Mouse (Mus musculus) CH12F3 (cell line): Measurements from ENCODE around the gene Raf1.
"Not testable (repeated sequence)": the region's sequence is repeated elsewhere in the genome, so short reads cannot be mapped to it uniquely, and the experiment has no call there.

Source experiments
- in situ Hi-C: fragments of 300-500 bp; cut with MboI; formaldehyde crosslinking; loops from 2 replicates; pipeline ENCODE4 v1.14.3; 2020; ENCODE audit warnings: low sequenced_read_pairs

The Raf1 gene

GRCm38 (mm10) chr6:115684271-115684670 is 7.8 kb upstream of the Raf1 start:
- in situ Hi-C loops = no loop called here

GRCm38 (mm10) chr6:115681066-115681465 is 4.6 kb upstream of the Raf1 start:
- in situ Hi-C loops = no loop called here

DNA sequence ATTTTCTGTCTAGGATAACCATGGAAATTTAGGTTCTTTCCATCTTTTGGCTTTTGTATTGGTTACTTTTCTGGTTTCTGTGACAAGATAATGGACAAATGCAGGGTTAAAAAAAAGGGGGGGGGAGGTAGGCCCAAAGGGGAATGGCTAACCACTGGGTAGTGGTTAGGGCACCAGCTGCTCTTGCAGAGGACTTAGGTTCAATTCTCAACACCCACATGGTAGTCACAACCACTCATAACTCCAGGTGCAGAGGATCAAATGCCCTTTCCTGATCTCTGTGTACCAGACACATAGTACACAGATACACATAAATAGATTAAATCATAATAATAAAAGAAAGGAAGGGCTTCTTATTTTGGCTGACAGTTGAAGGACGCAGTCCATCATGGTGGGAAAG is 1.6 kb upstream of the Raf1 start:
- in situ Hi-C loops = no loop called here

DNA sequence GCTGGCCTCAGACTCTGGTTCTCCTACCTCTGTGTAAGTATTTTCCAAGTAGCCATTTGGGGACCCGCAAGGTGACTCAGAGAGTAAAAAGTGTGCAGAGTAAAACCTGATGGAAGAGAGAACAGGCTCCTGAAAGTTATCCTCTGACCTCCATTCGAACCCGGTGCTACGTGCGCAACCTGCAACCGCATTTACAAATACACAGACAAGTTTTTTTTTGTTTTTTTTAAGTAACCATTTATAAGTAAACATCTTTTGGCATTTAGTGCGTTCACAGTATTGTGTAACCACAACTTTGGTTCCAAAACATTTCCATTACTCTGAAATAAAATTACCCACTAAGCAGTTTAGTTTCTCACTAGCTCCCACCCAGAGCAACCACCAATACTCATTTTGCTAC is 1.0 kb upstream of the Raf1 start:
- in situ Hi-C loops = no loop called here

- in situ Hi-C loops = no loop called here
Measured at GRCm38 (mm10) chr6:115675508-115676336, 713 bp downstream of the Raf1 start.

GRCm38 (mm10) chr6:115675166-115675507 is 1.3 kb downstream of the Raf1 start:
- in situ Hi-C loops = no loop called here

DNA sequence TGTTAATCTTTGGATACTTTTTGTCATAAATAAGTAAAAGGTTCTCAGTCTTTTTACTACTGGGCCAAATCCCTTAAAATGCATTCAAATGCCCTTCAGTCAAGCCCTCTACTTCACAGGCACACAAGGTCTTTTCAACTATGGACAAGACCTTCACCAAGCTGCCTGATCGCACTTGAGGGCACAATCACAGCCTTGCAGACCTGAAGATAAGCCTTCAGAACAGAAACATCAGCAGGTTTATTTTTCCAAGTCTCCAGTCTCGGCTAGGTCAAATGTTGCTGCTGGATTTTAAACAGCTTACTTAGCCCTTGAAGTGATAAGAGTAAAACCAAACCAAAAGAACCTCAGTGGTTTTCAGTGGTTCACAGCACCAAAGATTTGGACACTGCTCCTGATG is 2.1 kb downstream of the Raf1 start:
- in situ Hi-C loops = no loop called here

- in situ Hi-C loops = no loop called here
Measured at GRCm38 (mm10) chr6:115672700-115673099, 3.7 kb downstream of the Raf1 start.

DNA sequence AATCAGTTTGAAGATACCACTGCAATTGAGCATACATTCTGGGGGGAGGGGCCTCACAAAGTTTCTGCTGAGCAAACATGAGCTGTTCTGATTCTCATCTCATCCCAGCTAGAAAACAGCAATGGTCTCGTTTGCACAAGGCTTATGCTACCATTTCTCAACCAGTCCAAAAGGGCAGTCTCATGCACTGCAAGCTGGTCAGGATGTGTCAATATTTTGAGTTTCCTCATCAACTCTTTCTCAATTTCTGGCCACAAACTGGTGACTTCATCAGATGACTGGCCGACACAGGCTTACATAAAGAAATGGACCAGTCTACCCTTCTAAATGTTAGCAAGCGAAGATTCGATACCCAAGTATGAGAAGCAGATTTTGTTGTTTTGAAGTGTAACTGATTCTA is 9.8 kb downstream of the Raf1 start:
- in situ Hi-C loops = no loop called here

DNA sequence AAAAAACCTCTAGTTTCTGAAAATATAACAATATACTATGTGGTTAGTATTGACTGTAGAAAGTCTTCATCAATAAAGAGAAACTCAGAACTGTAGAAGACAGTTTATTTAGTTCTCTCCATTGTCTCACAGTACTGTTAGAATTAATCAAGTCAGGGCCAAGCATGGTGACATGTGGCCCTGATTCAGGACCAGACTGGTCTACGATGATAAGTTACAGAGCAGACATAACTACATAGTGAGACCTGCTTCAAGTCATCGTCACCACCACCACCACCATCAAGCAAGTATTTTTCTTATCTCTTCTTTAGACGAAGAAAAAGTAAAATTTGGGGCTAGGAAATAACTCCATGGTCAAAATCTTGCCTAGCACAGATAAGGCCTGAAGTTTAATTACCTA is 12.2 kb downstream of the Raf1 start:
- in situ Hi-C loops = no loop called here

- in situ Hi-C loops = no loop called here
Measured at GRCm38 (mm10) chr6:115658802-115659201, 17.6 kb downstream of the Raf1 start.

DNA sequence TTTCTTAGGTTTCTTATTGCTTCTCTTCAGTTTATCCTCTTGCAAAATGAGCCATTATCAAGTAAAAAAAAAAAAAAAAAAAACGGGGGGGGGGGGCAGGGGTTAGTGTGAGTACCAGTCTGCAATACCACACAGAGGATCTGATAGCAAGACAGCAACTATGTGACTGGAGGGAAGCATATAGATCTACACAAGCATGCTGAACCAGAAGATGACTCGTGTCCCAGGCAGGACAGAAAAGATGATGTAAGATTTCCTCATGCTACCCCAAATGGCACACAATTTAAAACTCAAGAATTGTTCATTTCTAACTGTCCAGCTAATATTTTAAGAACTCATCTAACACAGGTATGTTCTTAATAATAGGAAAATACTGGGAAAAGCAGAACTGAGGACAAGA is 22.5 kb downstream of the Raf1 start:
- in situ Hi-C loops = no loop called here

- in situ Hi-C loops = no loop called here
Measured at GRCm38 (mm10) chr6:115651719-115652118, 24.7 kb downstream of the Raf1 start.

GRCm38 (mm10) chr6:115650476-115651427 is 25.7 kb downstream of the Raf1 start:
- in situ Hi-C loops = no loop called here

DNA sequence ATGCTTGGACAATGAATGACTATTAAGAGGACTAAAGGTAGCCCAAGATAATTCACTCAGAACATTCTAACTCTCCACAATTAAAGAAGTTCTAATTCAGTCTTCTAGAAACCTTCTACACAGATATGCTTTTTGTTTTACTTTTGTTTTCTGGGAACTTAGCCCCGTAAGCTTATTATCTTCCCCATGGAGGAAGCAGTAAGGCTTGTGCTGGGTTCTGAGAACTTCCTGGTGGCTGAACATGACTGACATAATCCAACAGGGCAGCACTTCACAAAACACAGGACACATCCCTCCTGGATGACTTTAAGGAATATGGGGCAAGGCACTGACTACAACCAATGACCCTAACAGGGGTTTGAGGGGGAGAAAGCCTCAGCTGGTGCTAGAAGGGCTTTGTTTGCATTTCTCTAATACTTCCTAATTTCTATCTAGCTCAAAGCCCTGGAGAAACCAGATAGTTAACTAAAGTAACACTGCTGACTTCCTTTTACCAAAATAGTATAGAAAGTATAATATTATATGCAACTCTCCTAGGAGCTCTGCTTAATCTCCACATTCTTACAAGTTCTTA is 26.6 kb downstream of the Raf1 start:
- in situ Hi-C loops = no loop called here

GRCm38 (mm10) chr6:115643315-115643714 is 33.1 kb downstream of the Raf1 start:
- in situ Hi-C loops = no loop called here

- in situ Hi-C loops = not testable (repeated sequence)
Measured at GRCm38 (mm10) chr6:115638188-115638587, 38.2 kb downstream of the Raf1 start.

- in situ Hi-C loops = no loop called here
Measured at GRCm38 (mm10) chr6:115634015-115634414, 42.4 kb downstream of the Raf1 start.

DNA sequence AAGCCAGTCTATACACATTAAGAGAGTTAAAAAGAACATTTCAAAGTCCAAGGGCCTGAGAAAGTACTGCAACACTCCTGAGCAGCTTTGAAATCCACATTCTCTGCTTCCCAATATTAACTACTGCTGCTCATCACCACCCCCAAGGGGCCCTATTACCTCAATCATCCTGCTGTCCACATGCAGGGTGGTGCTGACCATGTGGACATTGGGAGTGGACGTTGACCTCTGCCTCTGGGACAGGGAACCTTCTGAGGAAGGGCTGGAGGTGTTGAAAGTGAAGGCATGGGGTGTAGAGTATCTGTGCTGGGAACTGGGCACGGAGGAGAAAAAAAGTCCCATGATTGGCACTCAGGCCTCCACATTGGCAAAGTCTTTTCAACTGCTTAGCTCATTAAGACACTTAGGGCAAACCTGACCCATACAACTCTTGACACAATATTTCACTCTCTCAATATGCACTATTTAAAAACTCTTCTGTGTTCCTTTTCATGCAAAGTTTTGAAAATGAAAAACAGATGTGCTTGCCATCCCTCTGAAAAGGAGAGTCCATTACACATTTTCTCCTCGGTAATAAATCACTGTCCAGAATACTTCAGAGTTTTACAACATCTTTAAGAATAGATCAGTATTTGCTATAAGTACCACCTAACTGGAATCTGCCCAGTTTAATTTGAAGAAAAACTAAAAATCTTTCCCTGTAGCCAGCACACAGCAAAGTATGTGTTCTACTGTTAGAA is 45.2 kb downstream of the Raf1 start:
- in situ Hi-C loops = no loop called here

DNA sequence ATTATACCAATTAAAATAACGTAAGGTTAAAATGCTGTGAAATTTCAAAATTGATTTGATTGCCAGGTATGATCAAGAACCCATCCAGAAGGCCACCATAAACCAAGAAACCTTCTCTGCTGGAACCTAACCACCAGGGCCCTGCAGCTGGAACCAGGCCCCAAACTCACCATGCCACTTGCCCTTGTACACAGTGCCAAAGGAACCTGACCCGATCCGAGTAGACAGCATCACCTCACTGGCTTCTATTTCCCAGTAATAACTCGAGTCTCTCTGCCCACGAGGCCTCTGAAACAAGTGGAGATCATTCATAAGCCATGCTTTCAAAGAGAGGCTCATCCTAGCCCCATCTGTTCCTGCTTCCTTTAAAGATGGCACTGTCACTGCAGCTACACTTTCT is 50.3 kb downstream of the Raf1 start:
- in situ Hi-C loops = no loop called here

DNA sequence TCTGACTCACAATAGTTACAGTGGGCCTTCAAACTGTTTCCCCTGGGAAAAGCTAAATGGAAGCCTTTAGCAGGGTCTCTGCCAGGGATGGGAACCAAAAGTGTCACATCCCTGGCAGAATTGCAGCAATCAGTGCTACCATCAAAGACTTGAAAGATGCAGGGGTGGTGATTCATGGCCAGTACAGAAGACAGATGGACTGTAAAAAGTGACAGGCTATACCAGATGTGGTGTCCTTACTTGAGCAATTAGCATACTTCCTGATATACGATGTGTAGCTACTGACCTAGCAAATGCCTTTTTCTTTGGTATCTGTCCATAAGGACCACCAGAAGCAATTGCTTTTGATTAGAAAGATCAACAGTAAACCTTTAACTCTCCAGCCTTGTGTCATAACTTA is 55.5 kb downstream of the Raf1 start:
- in situ Hi-C loops = no loop called here
